Mouse (Mus musculus) midbrain, embryonic 14.5 days (tissue): ENCODE results near the gene Tmprss2. TPM values are rescaled to one million over a fixed set of nuclear protein-coding genes. Genes with fewer than 3 reads are reported as not detected.
A peak's percentile ranks its signal among the peaks of the same experiment; 100 is the strongest.
"Not testable (repeated sequence)": the region's sequence is repeated elsewhere in the genome, so short reads cannot be mapped to it uniquely, and the experiment has no call there.

Experiments
- ATAC-seq: fragments of 200-750 bp; cut with Nextera tagmentation; 2 replicates; pipeline ENCODE4 v1.8.0; 2017; ENCODE audit warnings: moderate number of reproducible peaks, moderate library complexity; ENCODE audit not compliant: low FRiP score, low TSS enrichment
- DNase-seq: peaks from one replicate; pipeline ENCODE4 v3.0.0-alpha.2; 2015
- H3K27ac ChIP-seq: fragments of 300-500 bp; sonication (generic); replicated peaks from 2 replicates; pipeline ENCODE4 v1.5.1; 2014; ENCODE audit warnings: mild to moderate bottlenecking, low read depth, low read length, moderate library complexity
- H3K27me3 ChIP-seq: fragments of 300-500 bp; sonication (generic); 2 replicates; pipeline ENCODE4 v1.6.1; 2014; ENCODE audit warnings: low read length, control low read depth, mixed read lengths; ENCODE audit not compliant: control insufficient read depth, insufficient read depth
- H3K36me3 ChIP-seq: fragments of 300-500 bp; sonication (generic); 2 replicates; pipeline ENCODE4 v1.6.1; 2014; ENCODE audit warnings: low read length, control low read depth; ENCODE audit not compliant: control insufficient read depth, insufficient read depth
- H3K4me1 ChIP-seq: fragments of 300-500 bp; sonication (generic); 2 replicates; pipeline ENCODE4 v1.6.1; 2014; ENCODE audit warnings: mild to moderate bottlenecking, antibody characterized with exemption, low read length, control low read depth; ENCODE audit not compliant: control insufficient read depth, insufficient read depth
- H3K4me2 ChIP-seq: fragments of 300-500 bp; sonication (generic); 2 replicates; pipeline ENCODE4 v1.6.1; 2014; ENCODE audit warnings: mild to moderate bottlenecking, low read length, moderate library complexity
- H3K4me3 ChIP-seq: fragments of 300-500 bp; sonication (generic); replicated peaks from 2 replicates; pipeline ENCODE4 v1.5.1; 2014; ENCODE audit warnings: low read depth, low read length
- H3K9ac ChIP-seq: fragments of 300-500 bp; sonication (generic); replicated peaks from 2 replicates; pipeline ENCODE4 v1.6.1; 2014; ENCODE audit warnings: mild to moderate bottlenecking, low read length, moderate library complexity
- H3K9me3 ChIP-seq: fragments of 300-500 bp; sonication (generic); 2 replicates; pipeline ENCODE4 v1.6.1; 2016; ENCODE audit warnings: low read length, control low read depth, mixed read lengths; ENCODE audit not compliant: control insufficient read depth
- WGBS: fragments of 180-500 bp; shearing (Covaris S2); extraction: QIAGEN DNeasy Blood & Tissue Kit; methylation state at CpG from one replicate; pipeline ENCODE4 v1.1.7; 2014; 5-methylcytosine and 5-hydroxymethylcytosine counted together
- polyA plus RNA-seq: library from polyadenylated mRNA; unstranded; fragments of >200 nt; fragmentation: Nextera tagmentation; extraction: Ambion mirVana; gene quantifications from 2 replicates; pipeline ENCODE4 v1.2.1, GENCODE M21; 2014

The Tmprss2 gene
- polyA plus RNA-seq, 1 experiment from 2014 or later = not detected

DNA sequence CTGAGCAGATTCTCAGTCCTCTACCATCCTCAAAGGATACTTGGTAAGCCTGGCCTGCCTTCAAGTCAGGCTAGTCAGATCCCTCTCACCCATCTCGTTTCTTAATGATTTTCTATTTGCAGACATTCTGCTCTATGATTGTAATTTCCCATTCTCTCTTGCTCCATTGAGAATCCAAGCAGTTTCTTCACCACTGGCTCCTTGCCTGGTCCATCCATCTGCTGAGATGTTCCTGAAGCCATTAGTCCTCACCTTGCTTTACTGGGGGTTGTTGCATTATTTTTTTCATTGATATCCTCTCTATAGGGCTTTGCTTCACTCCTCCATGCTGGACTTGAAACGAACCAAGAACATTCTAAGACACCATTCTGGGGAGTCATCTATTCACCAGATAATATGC lies 10.4 kb downstream of the Tmprss2 start:
- Histone ChIP-seq H3K27me3 (no peaks in the 10 kb centered on the region), H3K9me3 (no peaks in the 10 kb centered on the region), H3K9ac (no peak overlapping the region), H3K27ac (no peak overlapping the region), H3K4me2 (no peak overlapping the region), H3K4me3 (no peak overlapping the region), H3K36me3 (no peaks in the 10 kb centered on the region), H3K4me1 (no peaks in the 10 kb centered on the region)
- DNase-seq (no peak), ATAC-seq (no peak)
- 67% methylated on average over 2 of the region's 2 CpGs for WGBS

DNA sequence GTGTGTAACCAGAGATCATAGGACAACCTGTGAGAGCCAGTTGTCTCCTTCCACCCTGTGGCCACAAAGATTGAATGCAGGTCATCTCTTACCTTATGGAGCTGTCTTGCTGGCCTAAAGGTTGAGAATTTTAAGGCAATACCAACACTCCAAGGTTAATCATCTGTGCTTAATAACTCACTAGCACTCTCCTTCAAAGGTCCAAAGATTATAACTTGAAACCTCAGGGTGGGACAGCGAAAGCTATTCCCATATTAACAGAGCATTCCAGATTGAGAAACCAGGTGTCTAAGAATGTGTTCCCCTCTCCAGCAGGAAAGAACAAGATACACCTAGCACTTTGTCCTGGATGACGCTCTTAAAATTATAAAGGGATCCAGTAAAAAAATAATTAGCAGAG lies 12.9 kb downstream of the Tmprss2 start:
- H3K9ac ChIP-seq = no peak overlapping the region
- H3K27ac ChIP-seq = no peak overlapping the region
- no peaks in the 10 kb centered on the region for H3K4me1 ChIP-seq
- DNase-seq (no peak), ATAC-seq (no peak)
- no peaks in the 10 kb centered on the region for H3K27me3 ChIP-seq
- no peaks in the 10 kb centered on the region for H3K9me3 ChIP-seq
- no peak overlapping the region for H3K4me2 ChIP-seq
- no peaks in the 10 kb centered on the region for H3K36me3 ChIP-seq
- WGBS = 94% methylated on average over 2 of the region's 2 CpGs
- no peak overlapping the region for H3K4me3 ChIP-seq

- WGBS = 81% methylated on average over 4 of the region's 4 CpGs
Observed at GRCm38 (mm10) chr16:97593816-97594509, 17.0 kb downstream of the Tmprss2 start.

GRCm38 (mm10) chr16:97593057-97593456 lies 17.9 kb downstream of the Tmprss2 start:
- no peaks in the 10 kb centered on the region for H3K36me3 ChIP-seq
- no peaks in the 10 kb centered on the region for H3K27me3 ChIP-seq
- no peak overlapping the region for H3K4me2 ChIP-seq
- no peak overlapping the region for H3K27ac ChIP-seq
- DNase-seq (peak; percentile 82), ATAC-seq (no peak)
- H3K9me3 ChIP-seq = no peaks in the 10 kb centered on the region
- 32% methylated on average over 1 of the region's 1 CpGs for WGBS
- no peak overlapping the region for H3K9ac ChIP-seq
- H3K4me1 ChIP-seq = no peaks in the 10 kb centered on the region
- H3K4me3 ChIP-seq = no peak overlapping the region

More at GRCm38 (mm10) chr16:97593816-97594509, 17.0 kb downstream of the Tmprss2 start:
- no peak for DNase-seq
- no peak overlapping the region for H3K4me2 ChIP-seq
- ATAC-seq = no peak
- H3K27ac ChIP-seq = no peak overlapping the region
- H3K4me1 ChIP-seq = no peaks in the 10 kb centered on the region
- H3K36me3 ChIP-seq = no peaks in the 10 kb centered on the region
- no peaks in the 10 kb centered on the region for H3K27me3 ChIP-seq
- H3K9ac ChIP-seq = no peak overlapping the region
- no peaks in the 10 kb centered on the region for H3K9me3 ChIP-seq
- H3K4me3 ChIP-seq = no peak overlapping the region

DNA sequence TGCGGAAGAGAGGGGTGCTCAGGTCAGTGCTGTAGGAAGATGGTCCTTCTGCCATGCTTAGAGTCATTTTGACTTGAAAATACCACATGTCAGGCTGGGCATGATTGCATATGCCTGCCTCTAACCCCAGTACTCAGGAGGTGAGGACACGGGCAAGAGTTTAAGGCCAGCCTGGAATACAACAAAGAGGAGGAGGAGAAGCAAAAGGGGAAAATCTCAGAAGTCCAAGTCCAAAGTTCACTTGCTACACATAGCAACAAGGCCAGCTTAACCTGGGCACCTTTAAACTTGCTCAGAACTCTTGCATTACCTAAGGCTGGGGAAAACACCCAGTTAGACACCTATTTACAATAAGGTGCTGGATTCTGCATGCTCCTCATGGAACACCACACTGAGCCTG lies 19.5 kb downstream of the Tmprss2 start:
- Histone ChIP-seq H3K27ac (no peak overlapping the region), H3K4me2 (no peak overlapping the region), H3K9ac (no peak overlapping the region), H3K27me3 (no peaks in the 10 kb centered on the region), H3K9me3 (no peaks in the 10 kb centered on the region), H3K4me1 (no peaks in the 10 kb centered on the region), H3K4me3 (no peak overlapping the region), H3K36me3 (no peaks in the 10 kb centered on the region)
- no peak for DNase-seq
- ATAC-seq = no peak
- WGBS = 92% methylated on average over 2 of the region's 2 CpGs

- H3K36me3 ChIP-seq, H3K4me3 ChIP-seq, H3K27ac ChIP-seq, H3K27me3 ChIP-seq, DNase-seq, H3K4me2 ChIP-seq, H3K9me3 ChIP-seq, H3K9ac ChIP-seq, H3K4me1 ChIP-seq, ATAC-seq: not testable (repeated sequence)
- 81% methylated on average over 1 of the region's 1 CpGs for WGBS
Observed at GRCm38 (mm10) chr16:97582876-97583275, 28.1 kb downstream of the Tmprss2 start.

DNA sequence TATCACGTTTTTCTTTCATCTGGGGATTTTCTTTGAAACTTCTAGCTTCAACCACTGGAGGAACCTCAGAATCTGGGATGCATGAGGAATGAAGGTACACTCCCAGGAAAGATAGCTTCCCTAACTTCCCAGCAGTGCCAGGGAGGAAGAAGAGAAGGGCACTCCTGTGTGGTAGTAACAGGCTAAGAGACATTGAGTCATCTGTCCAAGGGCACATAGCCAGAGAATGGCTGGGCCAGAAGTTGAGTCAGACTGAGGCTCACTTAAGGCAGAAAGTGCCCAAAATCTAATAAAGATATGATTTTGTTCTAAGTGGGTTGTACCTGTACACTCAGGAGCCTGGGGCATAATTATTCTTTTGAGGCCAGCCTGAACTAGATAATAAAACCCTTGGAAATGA lies 41.6 kb downstream of the Tmprss2 start:
- Histone ChIP-seq H3K27ac (no peak overlapping the region), H3K4me2 (no peak overlapping the region), H3K9me3 (no peaks in the 10 kb centered on the region), H3K9ac (no peak overlapping the region), H3K36me3 (no peaks in the 10 kb centered on the region), H3K27me3 (no peaks in the 10 kb centered on the region), H3K4me3 (no peak overlapping the region), H3K4me1 (no peaks in the 10 kb centered on the region)
- no peak for ATAC-seq
- 58% methylated on average over 1 of the region's 1 CpGs for WGBS
- DNase-seq = no peak

GRCm38 (mm10) chr16:97568662-97569061 lies 42.3 kb downstream of the Tmprss2 start:
- no peak for ATAC-seq
- H3K9me3 ChIP-seq = no peaks in the 10 kb centered on the region
- no peak overlapping the region for H3K27ac ChIP-seq
- no peak overlapping the region for H3K4me2 ChIP-seq
- 73% methylated on average over 9 of the region's 9 CpGs for WGBS
- no peak overlapping the region for H3K4me3 ChIP-seq
- DNase-seq = peak; percentile 39
- H3K36me3 ChIP-seq = no peaks in the 10 kb centered on the region
- H3K4me1 ChIP-seq = no peaks in the 10 kb centered on the region
- H3K9ac ChIP-seq = no peak overlapping the region
- no peaks in the 10 kb centered on the region for H3K27me3 ChIP-seq

GRCm38 (mm10) chr16:97544340-97544739 lies 66.7 kb downstream of the Tmprss2 start:
- ATAC-seq (no peak), DNase-seq (no peak)
- Histone ChIP-seq H3K4me1 (no peaks in the 10 kb centered on the region), H3K9me3 (no peaks in the 10 kb centered on the region; the same call in 1 of the 2 replicates), H3K27me3 (no peaks in the 10 kb centered on the region), H3K27ac (no peak overlapping the region), H3K9ac (no peak overlapping the region), H3K36me3 (no peaks in the 10 kb centered on the region), H3K4me2 (no peak overlapping the region), H3K4me3 (no peak overlapping the region)
- 86% methylated on average over 4 of the region's 4 CpGs for WGBS
